Mouse (Mus musculus) retina, postnatal 7 days (tissue): ENCODE results near the gene Tnfrsf12a.

Experiments
- DNase-seq: peaks from one replicate; pipeline ENCODE4 v3.0.0-alpha.2; 2012; ENCODE audit warnings: low read depth, low spot score

Gene Tnfrsf12a

GRCm38 (mm10) chr17:23677236-23677679 is at the start of gene Tnfrsf12a:
Tnfrsf12a (minus strand) TSS chr17:23677468.
- DNase-seq, result peak; percentile 56

- DNase-seq, result peak; percentile 57
Measured at GRCm38 (mm10) chr17:23726758-23727142, 49.5 kb upstream of the Tnfrsf12a start.

GRCm38 (mm10) chr17:23725999-23726757 is 48.9 kb upstream of the Tnfrsf12a start, which contains the start of gene Pkmyt1:
Pkmyt1 (plus strand) TSS chr17:23726336.
- DNase-seq, result peak; percentile 85

GRCm38 (mm10) chr17:23725477-23725876 is 48.2 kb upstream of the Tnfrsf12a start:
- no peak for DNase-seq

- no peak for DNase-seq
Measured at GRCm38 (mm10) chr17:23722376-23723125, 45.3 kb upstream of the Tnfrsf12a start, which contains the start of gene 1520401A03Rik. 1520401A03Rik (minus strand) TSS chr17:23722783.

- no peak for DNase-seq
Measured at GRCm38 (mm10) chr17:23721886-23722285, 44.6 kb upstream of the Tnfrsf12a start.

- DNase-seq, result no peak
Measured at GRCm38 (mm10) chr17:23719455-23719854, 42.2 kb upstream of the Tnfrsf12a start.

GRCm38 (mm10) chr17:23717003-23717402 is 39.7 kb upstream of the Tnfrsf12a start:
- DNase-seq, result no peak

GRCm38 (mm10) chr17:23706212-23706611 is 28.9 kb upstream of the Tnfrsf12a start:
- DNase-seq, result peak; percentile 72

- DNase-seq, result no peak
Measured at GRCm38 (mm10) chr17:23705525-23706104, 28.3 kb upstream of the Tnfrsf12a start.

GRCm38 (mm10) chr17:23704741-23705140 is 27.5 kb upstream of the Tnfrsf12a start:
- DNase-seq, result no peak

GRCm38 (mm10) chr17:23703301-23703700 is 26.0 kb upstream of the Tnfrsf12a start:
- DNase-seq, result no peak

GRCm38 (mm10) chr17:23700079-23700478 is 22.8 kb upstream of the Tnfrsf12a start:
- DNase-seq, result peak; percentile 78

GRCm38 (mm10) chr17:23699131-23700077 is 22.1 kb upstream of the Tnfrsf12a start:
- DNase-seq, result no peak

- DNase-seq, result no peak
Measured at GRCm38 (mm10) chr17:23695801-23696200, 18.5 kb upstream of the Tnfrsf12a start.

GRCm38 (mm10) chr17:23694491-23694890 is 17.2 kb upstream of the Tnfrsf12a start:
- DNase-seq, result no peak

- no peak for DNase-seq
Measured at GRCm38 (mm10) chr17:23683856-23684672, 6.8 kb upstream of the Tnfrsf12a start, which contains the start of gene Cldn9. Cldn9 (minus strand) TSS chr17:23684026.

- no peak for DNase-seq
Measured at GRCm38 (mm10) chr17:23683226-23683625, 6.0 kb upstream of the Tnfrsf12a start.

GRCm38 (mm10) chr17:23682530-23682929 is 5.3 kb upstream of the Tnfrsf12a start:
- DNase-seq, result no peak

GRCm38 (mm10) chr17:23682092-23682491 is 4.8 kb upstream of the Tnfrsf12a start:
- DNase-seq, result no peak
